Mouse (Mus musculus) myocyte (in vitro differentiated cells): ENCODE measurements around the gene Cda. TPM values are rescaled to one million over a fixed set of nuclear protein-coding genes. Genes with fewer than 3 reads are reported as not detected.

Source experiments
- H3K27me3 ChIP-seq: one replicate; pipeline ENCODE4 v1.6.1; 2011; ENCODE audit not compliant: control insufficient read depth, insufficient read depth, insufficient read length
- H3K36me3 ChIP-seq: one replicate; pipeline ENCODE4 v1.6.1; 2011; ENCODE audit not compliant: control insufficient read depth, insufficient read depth
- H3K4me2 ChIP-seq: one replicate; pipeline ENCODE4 v1.6.1; 2011; ENCODE audit warnings: low read depth, control low read depth
- H3K4me3 ChIP-seq: one replicate; pipeline ENCODE4 v1.5.1; 2011; ENCODE audit warnings: mild to moderate bottlenecking, control low read depth, moderate library complexity
- H3K79me2 ChIP-seq: one replicate; pipeline ENCODE4 v1.6.1; 2011; ENCODE audit not compliant: control insufficient read depth, insufficient read depth
- H3ac ChIP-seq: one replicate; pipeline ENCODE4 v1.6.1; 2011; ENCODE audit not compliant: control insufficient read depth, insufficient read length
- CEBPB ChIP-seq: IDR thresholded peaks from 2 replicates; pipeline ENCODE4 v1.6.1; 2011; ENCODE audit warnings: mild to moderate bottlenecking, moderate library complexity; ENCODE audit not compliant: poor library complexity, insufficient read depth, severe bottlenecking
- E2F4 ChIP-seq: IDR thresholded peaks from one replicate; pipeline ENCODE4 v1.6.1; 2011; ENCODE audit warnings: mild to moderate bottlenecking, control low read depth, moderate library complexity; ENCODE audit not compliant: insufficient read depth
- MAX ChIP-seq: IDR thresholded peaks from one replicate; pipeline ENCODE4 v1.6.1; 2011; ENCODE audit warnings: low read depth, mild to moderate bottlenecking, control low read depth
- MYOD1 ChIP-seq, 3 experiments: IDR thresholded peaks; one replicate each; pipeline ENCODE4 v1.6.1; 2011; ENCODE audit warnings: control low read depth in 2 of 3, low read depth in 2 of 3, mild to moderate bottlenecking in 2 of 3, moderate library complexity in 1 of 3; ENCODE audit not compliant: insufficient read length in 2 of 3, control insufficient read depth in 1 of 3
- MYOG ChIP-seq, 3 experiments: IDR thresholded peaks; one replicate each; pipeline ENCODE4 v1.6.1; 2011; ENCODE audit warnings: control low read depth in 2 of 3, low read depth in 2 of 3, mild to moderate bottlenecking in 2 of 3; ENCODE audit not compliant: insufficient read length in 2 of 3, control insufficient read depth in 1 of 3, insufficient read depth in 1 of 3
- POLR2A ChIP-seq: IDR thresholded peaks from one replicate; pipeline ENCODE4 v1.6.1; 2011; ENCODE audit warnings: low read depth, mild to moderate bottlenecking, control low read depth, moderate library complexity; ENCODE audit not compliant: insufficient read length
- POLR2AphosphoS2 ChIP-seq: IDR thresholded peaks from one replicate; pipeline ENCODE4 v1.6.1; 2011; ENCODE audit warnings: low read depth, control low read depth; ENCODE audit not compliant: insufficient read length
- REST ChIP-seq: IDR thresholded peaks from one replicate; pipeline ENCODE4 v1.6.1; 2011; ENCODE audit warnings: mild to moderate bottlenecking, control low read depth, moderate library complexity; ENCODE audit not compliant: insufficient read depth, insufficient read length
- SRF ChIP-seq: IDR thresholded peaks from one replicate; pipeline ENCODE4 v1.6.1; 2011; ENCODE audit warnings: low read depth; ENCODE audit not compliant: control insufficient read depth, insufficient read length
- TCF12 ChIP-seq: IDR thresholded peaks from one replicate; pipeline ENCODE4 v1.6.1; 2011; ENCODE audit warnings: mild to moderate bottlenecking, control low read depth; ENCODE audit not compliant: poor library complexity, insufficient read depth, severe bottlenecking
- TCF3 ChIP-seq: IDR thresholded peaks from one replicate; pipeline ENCODE4 v1.6.1; 2011; ENCODE audit warnings: low read depth, control low read depth; ENCODE audit not compliant: insufficient read length
- USF1 ChIP-seq: IDR thresholded peaks from one replicate; pipeline ENCODE4 v1.6.1; 2011; ENCODE audit warnings: low read depth, mild to moderate bottlenecking, control low read depth, moderate library complexity
- polyA plus RNA-seq: library from polyadenylated mRNA; unstranded; fragments of >200 nt; fragmentation: generic; extraction: Trizol; gene quantifications from one replicate; pipeline ENCODE4 v1.2.1, GENCODE M21; 2012; ENCODE audit warnings: missing spikeins

Gene Cda
- polyA plus RNA-seq, 1 experiment, result 6.0 TPM

GRCm38 (mm10) chr4:138411011-138411410 lies 43.2 kb upstream of the Cda start:
- no peak overlapping the region for H3K4me2 ChIP-seq
- no peaks in the 10 kb centered on the region for H3K79me2 ChIP-seq
- TF ChIP-seq CEBPB (no peak), MYOD1 (IDR thresholded peaks at IDR 0.05; ENCODE audit: control insufficient read depth in 1 of 3, insufficient read length in 2 of 3, low read depth in 2 of 3) (no peak), TCF3 (no peak), E2F4 (no peak), MYOG (IDR thresholded peaks at IDR 0.05; ENCODE audit: control insufficient read depth in 1 of 3, insufficient read depth in 1 of 3, insufficient read length in 2 of 3, low read depth in 2 of 3) (no peak), SRF (no peak), POLR2AphosphoS2 (no peak), TCF12 (no peak), REST (no peak), USF1 (no peak), MAX (no peak), POLR2A (no peak)
- H3K4me3 ChIP-seq, result no peak overlapping the region
- peaks cover 29% of the 10 kb centered on the region for H3K27me3 ChIP-seq
- H3ac ChIP-seq, result no peak overlapping the region
- no peaks in the 10 kb centered on the region for H3K36me3 ChIP-seq

- Histone ChIP-seq H3K27me3 (peaks cover 13% of the 10 kb centered on the region), H3K4me2 (no peak overlapping the region), H3K4me3 (no peak overlapping the region), H3K79me2 (no peaks in the 10 kb centered on the region), H3K36me3 (no peaks in the 10 kb centered on the region), H3ac (no peak overlapping the region)
- TF ChIP-seq TCF12 (no peak), TCF3 (no peak), SRF (no peak), MYOD1 (IDR thresholded peaks at IDR 0.05; ENCODE audit: control insufficient read depth in 1 of 3, insufficient read length in 2 of 3, low read depth in 2 of 3) (no peak), USF1 (no peak)
Measured at GRCm38 (mm10) chr4:138407479-138408194, 39.8 kb upstream of the Cda start.

- Histone ChIP-seq H3K36me3 (no peaks in the 10 kb centered on the region), H3K4me3 (no peak overlapping the region), H3K27me3 (peaks cover 3% of the 10 kb centered on the region), H3K4me2 (peak overlapping the region; percentile 12), H3K79me2 (no peaks in the 10 kb centered on the region), H3ac (no peak overlapping the region)
- TF ChIP-seq USF1 (peak; percentile 27), CEBPB (no peak)
Measured at GRCm38 (mm10) chr4:138404806-138405205, 37.0 kb upstream of the Cda start.

GRCm38 (mm10) chr4:138396711-138397110 lies 28.9 kb upstream of the Cda start:
- no peak for TF ChIP-seq E2F4
- no peak for TF ChIP-seq CEBPB
- Histone ChIP-seq H3K4me3 (no peak overlapping the region), H3K27me3 (peaks cover 57% of the 10 kb centered on the region), H3ac (no peak overlapping the region), H3K4me2 (no peak overlapping the region), H3K36me3 (no peaks in the 10 kb centered on the region), H3K79me2 (no peaks in the 10 kb centered on the region)

GRCm38 (mm10) chr4:138395971-138396645 lies 28.3 kb upstream of the Cda start, which contains the start of gene Fam43b:
Fam43b (minus strand) TSS chr4:138396528.
- peaks cover 59% of the 10 kb centered on the region for H3K27me3 ChIP-seq
- H3K4me3 ChIP-seq, result no peak within 1 kb of the TSS
- no peak within 1 kb of the TSS for H3ac ChIP-seq
- H3K36me3 ChIP-seq, result no peaks in the 10 kb centered on the region
- H3K79me2 ChIP-seq, result no peaks in the 10 kb centered on the region
- TF ChIP-seq MAX (no peak), CEBPB (no peak), REST (no peak), TCF12 (no peak), USF1 (no peak), E2F4 (no peak), POLR2A (no peak), SRF (no peak), TCF3 (no peak), POLR2AphosphoS2 (no peak), MYOD1 (IDR thresholded peaks at IDR 0.05; ENCODE audit: control insufficient read depth in 1 of 3, insufficient read length in 2 of 3, low read depth in 2 of 3) (no peak), MYOG (IDR thresholded peaks at IDR 0.05; ENCODE audit: control insufficient read depth in 1 of 3, insufficient read depth in 1 of 3, insufficient read length in 2 of 3, low read depth in 2 of 3) (no peak)
- H3K4me2 ChIP-seq, result no peak within 1 kb of the TSS
